Mouse (Mus musculus) kidney, adult 2 months (tissue): ENCODE measurements at regions not wholly inside any gene's neighbourhood (a gene's known extent, or its start where the extent isn't known, plus 50 kb on each side); places are given as distances from the start of the nearest gene placed in this dataset.

Experiments used
- DNase-seq: peaks from one replicate; pipeline ENCODE4 v3.0.0; 2021
- H3K27ac ChIP-seq: fragments of 200-500 bp; 2 replicates; pipeline ENCODE4 v1.5.1; 2012; ENCODE audit warnings: low read depth, low read length, control low read depth, inconsistent platforms; ENCODE audit not compliant: insufficient read depth
- H3K27me3 ChIP-seq: fragments of 200-500 bp; replicated peaks from 2 replicates; pipeline ENCODE4 v1.6.1; 2012; ENCODE audit warnings: mild to moderate bottlenecking, moderate library complexity, low read length, inconsistent platforms; ENCODE audit not compliant: control insufficient read depth, insufficient read depth
- H3K36me3 ChIP-seq: fragments of 200-500 bp; 2 replicates; pipeline ENCODE4 v1.6.1; 2012; ENCODE audit warnings: mild to moderate bottlenecking, moderate library complexity, low read length, inconsistent platforms; ENCODE audit not compliant: control insufficient read depth, insufficient read depth
- H3K4me1 ChIP-seq: fragments of 200-500 bp; 2 replicates; pipeline ENCODE4 v1.6.1; 2011; ENCODE audit warnings: low read length; ENCODE audit not compliant: control insufficient read depth, insufficient read depth
- H3K4me3 ChIP-seq: fragments of 200-500 bp; 2 replicates; pipeline ENCODE4 v1.5.1; 2011; ENCODE audit warnings: mild to moderate bottlenecking, low read depth, low read length, control low read depth; ENCODE audit not compliant: insufficient read depth
- CTCF ChIP-seq: fragments of 200-500 bp; conservative IDR thresholded peaks from 2 replicates; pipeline ENCODE4 v1.5.1; 2011; ENCODE audit warnings: low read depth, mild to moderate bottlenecking, control low read depth, low read length, moderate library complexity, mixed read lengths; ENCODE audit not compliant: insufficient read depth, insufficient read length
- POLR2A ChIP-seq: fragments of 200-500 bp; IDR thresholded peaks from one replicate; pipeline ENCODE4 v1.6.1; 2011; ENCODE audit warnings: low read depth, low read length, control low read depth
- WGBS: fragments of 180-500 bp; shearing (Covaris S2); methylation state at CpG from one replicate; pipeline ENCODE4 v1.1.7; 2018; 5-methylcytosine and 5-hydroxymethylcytosine counted together

DNA sequence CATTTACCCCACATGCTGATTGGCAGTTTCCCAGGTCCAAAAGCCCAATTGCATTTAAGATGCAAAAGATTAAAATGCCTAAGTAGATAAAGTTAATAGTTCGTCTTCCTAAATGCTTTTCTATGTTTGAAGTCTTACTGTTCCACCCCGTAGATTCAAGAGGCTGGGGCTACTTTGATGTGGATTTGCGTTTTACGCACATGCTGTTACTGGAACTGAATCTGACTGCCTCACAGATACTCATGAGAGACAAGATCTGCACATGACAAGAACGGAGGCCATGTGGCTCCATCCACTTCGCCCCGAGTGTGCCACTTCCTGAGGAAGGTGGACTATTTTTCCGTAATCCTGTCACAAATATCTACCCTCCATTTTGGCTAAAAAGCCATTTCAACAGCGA, 247.6 kb downstream of the Mtx2 start:
- no peak overlapping the region for H3K27ac ChIP-seq
- no peak for DNase-seq
- no peak overlapping the region for H3K4me3 ChIP-seq
- no peaks in the 10 kb centered on the region for H3K27me3 ChIP-seq
- H3K4me1 ChIP-seq = no peaks in the 10 kb centered on the region
- TF ChIP-seq POLR2A (no peak), CTCF (no peak)
- 63% methylated on average over 9 of the region's 9 CpGs for WGBS
- H3K36me3 ChIP-seq = no peaks in the 10 kb centered on the region

DNA sequence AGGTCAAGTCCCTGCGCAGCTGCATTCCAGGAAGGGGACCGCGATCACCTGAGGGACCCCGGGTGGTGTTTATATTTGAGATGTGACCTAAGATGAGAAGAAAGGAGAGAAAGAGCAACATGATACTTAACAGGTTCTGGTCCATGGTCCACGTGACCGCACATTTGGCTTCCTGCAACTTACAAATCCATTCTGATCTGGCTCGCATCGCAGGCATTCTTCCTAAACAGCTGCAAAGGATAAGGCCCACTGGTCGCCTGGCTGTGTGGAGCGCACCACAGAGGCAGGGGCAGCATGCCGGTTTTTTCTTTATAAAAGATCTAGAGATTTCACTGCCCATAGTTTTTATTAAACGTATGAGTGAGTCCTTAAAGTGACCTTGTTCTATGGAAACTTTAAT, 261.6 kb downstream of the Mtx2 start:
- DNase-seq = no peak
- 46% methylated on average over 12 of the region's 12 CpGs for WGBS
- Histone ChIP-seq H3K4me3 (no peak overlapping the region), H3K4me1 (no peaks in the 10 kb centered on the region), H3K36me3 (no peaks in the 10 kb centered on the region), H3K27ac (no peak overlapping the region), H3K27me3 (no peaks in the 10 kb centered on the region; the same call in 1 of the 2 replicates)
- TF ChIP-seq POLR2A (no peak), CTCF (no peak)

DNA sequence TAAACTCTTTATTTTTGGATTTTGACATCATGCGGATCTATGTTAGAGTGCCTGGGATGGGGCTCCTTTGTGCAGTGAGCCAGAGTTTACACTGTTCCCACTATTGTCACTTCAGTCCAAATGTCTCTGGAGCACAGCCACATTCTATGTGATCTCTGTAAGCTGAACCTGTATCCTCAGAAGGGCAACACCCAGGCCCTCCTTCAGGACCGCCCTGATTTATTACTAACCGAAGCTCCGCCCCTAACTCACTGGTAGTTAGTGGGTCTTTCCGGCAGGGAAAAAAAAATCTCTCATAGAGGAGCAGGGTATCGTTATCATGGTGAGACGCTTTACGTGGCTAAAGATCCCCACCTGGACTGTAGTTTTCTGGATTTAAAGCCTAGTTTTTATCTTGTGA, 263.6 kb downstream of the Mtx2 start:
- no peak overlapping the region for H3K27ac ChIP-seq
- H3K4me3 ChIP-seq = no peak overlapping the region
- no peak for TF ChIP-seq POLR2A
- no peak for TF ChIP-seq CTCF
- H3K4me1 ChIP-seq = no peaks in the 10 kb centered on the region
- H3K27me3 ChIP-seq = no peaks in the 10 kb centered on the region; the same call in 1 of the 2 replicates
- WGBS = 38% methylated on average over 8 of the region's 8 CpGs
- no peak for DNase-seq
- H3K36me3 ChIP-seq = no peaks in the 10 kb centered on the region

DNA sequence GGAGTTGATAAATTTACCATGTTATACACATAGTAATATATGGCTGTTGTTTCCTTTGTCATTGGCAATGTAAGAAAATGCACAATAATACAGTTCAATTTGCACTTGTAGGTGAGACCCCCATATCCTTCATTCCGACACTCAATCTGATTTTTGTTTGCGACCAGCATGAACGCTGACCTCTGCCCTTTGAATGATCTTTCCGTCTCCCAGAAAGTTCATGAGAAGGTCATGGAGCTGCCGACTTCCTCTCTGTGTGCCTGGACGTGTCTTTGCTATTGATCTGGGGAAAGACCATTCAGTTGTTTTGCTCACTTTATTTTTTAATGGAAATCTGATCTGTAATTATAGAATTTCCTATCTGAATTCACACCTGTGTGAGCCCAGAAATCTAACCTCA, 264.0 kb downstream of the Mtx2 start:
- H3K27ac ChIP-seq = no peak overlapping the region
- H3K36me3 ChIP-seq = no peaks in the 10 kb centered on the region
- no peak for DNase-seq
- no peaks in the 10 kb centered on the region for H3K4me1 ChIP-seq
- no peaks in the 10 kb centered on the region; the same call in 1 of the 2 replicates for H3K27me3 ChIP-seq
- TF ChIP-seq CTCF = no peak
- no peak for TF ChIP-seq POLR2A
- 30% methylated on average over 6 of the region's 6 CpGs for WGBS
- no peak overlapping the region for H3K4me3 ChIP-seq

DNA sequence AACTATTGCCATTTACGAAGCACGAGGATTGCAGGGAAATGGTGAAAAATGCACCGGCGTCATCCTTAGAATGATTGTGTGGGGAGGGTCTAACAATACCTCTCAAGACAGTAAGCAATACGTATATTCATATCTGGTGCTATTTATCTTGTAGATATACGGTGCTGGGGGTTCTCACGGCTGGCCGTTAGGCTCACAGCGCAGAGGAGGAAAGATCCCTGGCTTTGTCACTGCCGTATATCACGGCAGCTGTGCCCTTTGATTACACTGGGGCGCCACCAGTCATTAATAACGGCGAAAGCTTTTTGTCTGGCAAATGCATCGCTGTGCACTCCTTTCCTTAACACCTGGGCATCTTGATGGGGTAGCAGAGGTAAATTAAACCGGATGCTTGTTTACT, 264.8 kb downstream of the Mtx2 start:
- no peaks in the 10 kb centered on the region for H3K4me1 ChIP-seq
- no peaks in the 10 kb centered on the region for H3K36me3 ChIP-seq
- H3K27me3 ChIP-seq = no peaks in the 10 kb centered on the region; the same call in 1 of the 2 replicates
- H3K27ac ChIP-seq = no peak overlapping the region
- DNase-seq = no peak
- TF ChIP-seq POLR2A (no peak), CTCF (no peak)
- no peak overlapping the region for H3K4me3 ChIP-seq
- 49% methylated on average over 16 of the region's 16 CpGs for WGBS

DNA sequence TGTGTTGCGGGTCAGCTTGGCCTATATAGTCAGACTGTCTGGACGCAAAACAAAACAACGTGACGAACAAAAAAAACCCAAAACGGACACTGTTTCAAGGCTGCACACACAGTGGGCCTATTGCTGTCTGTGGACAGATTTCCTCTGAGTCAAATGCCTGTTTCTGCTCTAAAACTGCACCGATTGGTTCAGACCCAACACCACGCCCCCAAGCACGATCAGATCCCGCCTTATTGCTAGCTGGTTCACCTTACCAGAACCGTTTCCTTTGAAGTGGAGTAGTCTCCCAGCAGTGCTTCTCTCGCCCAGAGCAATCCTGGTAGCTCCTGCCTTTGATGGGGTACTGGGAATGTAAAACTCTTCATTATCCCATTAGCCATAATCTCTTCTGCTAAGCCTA, 275.9 kb downstream of the Mtx2 start:
- 50% methylated on average over 11 of the region's 11 CpGs for WGBS
- DNase-seq = peak; percentile 40
- Histone ChIP-seq H3K27me3 (0 out of 2 replicates have a peak, but pooled peaks cover 1% of the 10 kb centered on the region), H3K4me3 (no peak overlapping the region), H3K4me1 (no peaks in the 10 kb centered on the region), H3K27ac (no peak overlapping the region), H3K36me3 (no peaks in the 10 kb centered on the region)
- no peak for TF ChIP-seq POLR2A
- no peak for TF ChIP-seq CTCF

DNA sequence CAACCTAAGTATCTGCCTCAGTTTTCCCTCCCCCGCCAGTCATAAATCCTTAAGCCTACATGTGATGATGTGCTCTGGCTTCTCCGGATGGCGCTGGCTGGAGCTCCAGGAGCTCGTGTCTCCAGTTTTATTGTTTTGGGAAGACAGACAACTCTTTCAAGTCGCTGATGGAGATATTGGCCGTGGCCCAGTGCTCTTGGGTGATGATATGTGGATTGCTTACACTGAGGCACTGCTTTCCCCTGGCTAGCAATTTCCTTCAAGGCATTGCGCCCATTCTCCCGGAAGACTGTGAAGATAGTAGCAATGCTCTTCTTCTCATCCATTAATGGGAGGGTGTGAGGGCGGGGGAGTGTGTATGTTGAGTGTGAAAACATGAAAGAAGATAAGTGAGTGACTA, 287.1 kb downstream of the Mtx2 start:
- no peaks in the 10 kb centered on the region for H3K36me3 ChIP-seq
- H3K27me3 ChIP-seq = no peaks in the 10 kb centered on the region
- no peak overlapping the region for H3K4me3 ChIP-seq
- no peak overlapping the region for H3K27ac ChIP-seq
- no peak for DNase-seq
- no peaks in the 10 kb centered on the region for H3K4me1 ChIP-seq
- WGBS = 71% methylated on average over 9 of the region's 9 CpGs
- TF ChIP-seq POLR2A = no peak
- no peak for TF ChIP-seq CTCF

DNA sequence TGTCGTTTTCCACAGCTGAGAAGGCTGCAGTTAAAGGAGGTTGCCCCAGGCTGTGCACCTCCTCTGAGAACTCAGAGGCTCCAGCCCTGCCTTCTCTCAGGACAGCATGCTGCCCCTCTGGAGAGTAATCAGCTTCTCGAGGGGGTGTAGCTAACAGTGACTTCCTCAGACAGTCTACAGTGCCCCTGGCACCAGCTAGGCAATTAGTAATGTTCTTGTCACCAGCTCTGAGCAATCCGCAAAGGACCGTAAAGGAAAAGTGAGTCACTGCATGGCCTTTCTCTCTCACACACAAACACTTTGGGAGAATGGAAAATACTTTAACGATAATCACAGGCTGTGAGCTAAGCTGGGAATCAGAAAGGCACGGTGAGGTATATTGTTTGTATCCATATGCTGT, 288.8 kb downstream of the Mtx2 start:
- 25% methylated on average over 6 of the region's 6 CpGs for WGBS
- H3K4me1 ChIP-seq = no peaks in the 10 kb centered on the region
- H3K36me3 ChIP-seq = no peaks in the 10 kb centered on the region
- no peak for DNase-seq
- no peaks in the 10 kb centered on the region for H3K27me3 ChIP-seq
- no peak overlapping the region for H3K27ac ChIP-seq
- no peak overlapping the region for H3K4me3 ChIP-seq
- no peak for TF ChIP-seq POLR2A
- no peak for TF ChIP-seq CTCF
